Mouse (Mus musculus) lung, adult 2 months (tissue): ENCODE data around the gene Samd13.

ENCODE experiments used
- CTCF ChIP-seq: fragments of 200-500 bp; IDR thresholded peaks from 2 replicates; pipeline ENCODE4 v1.5.1; 2011; ENCODE audit warnings: mild to moderate bottlenecking, low read length, control low read depth; ENCODE audit not compliant: insufficient read depth
- POLR2A ChIP-seq: fragments of 200-500 bp; IDR thresholded peaks from 2 replicates; pipeline ENCODE4 v1.6.1; 2011; ENCODE audit warnings: low read depth, mild to moderate bottlenecking, control low read depth, low read length, borderline replicate concordance; ENCODE audit errors: extremely low read depth

- TF ChIP-seq CTCF (no peak), POLR2A (no peak)
Measured at GRCm38 (mm10) chr3:146620101-146620500, 65.3 kb downstream of the Samd13 start.
